Comparison of ENCODE assay signal across 1 mouse cellular context in the genomic region with DNA sequence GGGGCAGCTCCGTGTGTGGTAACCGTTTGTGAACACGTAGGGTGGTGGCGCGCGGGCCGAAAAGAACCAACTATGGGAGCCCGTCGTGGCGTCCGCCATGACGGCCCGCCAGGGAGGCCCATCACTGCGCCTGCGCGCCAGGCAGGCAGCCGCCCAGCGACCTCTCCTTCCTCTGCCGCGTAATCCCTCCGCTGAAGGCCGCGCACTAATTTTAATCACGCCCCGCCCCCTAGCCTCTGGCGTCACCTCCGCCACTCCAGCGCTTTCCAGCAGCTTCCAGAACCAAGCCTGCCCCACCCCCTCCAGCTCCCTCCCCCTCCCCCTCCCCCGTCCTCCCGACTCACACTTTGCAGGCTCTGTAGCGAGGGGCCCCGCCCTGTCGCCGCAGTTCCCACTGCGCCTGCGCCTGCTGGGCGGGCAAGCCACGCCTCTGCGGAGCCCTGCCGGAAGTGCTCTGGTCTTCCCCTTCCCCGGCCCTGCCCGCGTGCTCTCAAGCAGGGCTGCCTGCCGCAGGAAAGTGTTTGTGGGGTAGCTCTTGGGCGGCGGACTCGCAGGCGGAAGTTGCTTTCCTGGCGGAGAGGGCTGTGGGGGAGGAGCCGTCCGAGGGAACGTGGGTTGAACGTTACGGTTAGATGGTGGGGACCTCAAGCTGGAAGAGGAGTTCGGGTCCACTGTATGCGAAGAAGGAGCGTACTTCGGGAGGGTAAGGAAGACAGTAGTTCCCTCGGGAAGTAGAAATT.
A peak's percentile ranks its signal among the peaks of the same experiment; 100 is the strongest.
TF ChIP-seq lines count a peak whose summit lies in the region.

Gene Uspl1, plus strand, starts transcription at position 247 of the 740 bp plus-strand sequence.
Gene Hmgb1, minus strand, starts transcription at position 386 of the 740 bp plus-strand sequence.

TF ChIP-seq in MEL, 35 proteins besides CTCF, POLR2A, EP300 and RAD21 (continued from another document):
- TF ChIP-seq SIN3A (IDR thresholded peaks at IDR 0.05; ENCODE audit: low read length), result peak; percentile 96
- no peak for TF ChIP-seq GABPA (IDR thresholded peaks at IDR 0.05; ENCODE audit: low read depth, low read length)
- TF ChIP-seq MEF2A (IDR thresholded peaks at IDR 0.05; ENCODE audit: extremely low read depth, insufficient replicate concordance, low read depth, low read length, poor library complexity, severe bottlenecking), result no peak; the same call in 1 of the 2 replicates
- peak; percentile 98 for TF ChIP-seq MXI1 (IDR thresholded peaks at IDR 0.05; ENCODE audit: low read depth, low read length)
- no peak for TF ChIP-seq TAL1 (IDR thresholded peaks at IDR 0.05; ENCODE audit: low read length)
- TF ChIP-seq JUND (IDR thresholded peaks at IDR 0.05; ENCODE audit: low read depth, low read length), result no peak
- peak; percentile 92 for TF ChIP-seq UBTF (IDR thresholded peaks at IDR 0.05; ENCODE audit: borderline replicate concordance, insufficient read depth, low read depth, low read length)
- peak; percentile 91 for TF ChIP-seq TBP (IDR thresholded peaks at IDR 0.05; ENCODE audit: low read depth, low read length)
- TF ChIP-seq ZMIZ1 (IDR thresholded peaks at IDR 0.05; ENCODE audit: low read depth, low read length), result peak; percentile 94
- TF ChIP-seq CHD1 (IDR thresholded peaks at IDR 0.05; ENCODE audit: low read depth, low read length), result no peak; the same call in 1 of the 2 replicates
- no peak for TF ChIP-seq MYB (IDR thresholded peaks at IDR 0.05; ENCODE audit: low read depth, low read length)
- peak; percentile 38; the same call in 1 of the 2 replicates for TF ChIP-seq E2F4 (IDR thresholded peaks at IDR 0.05; ENCODE audit: borderline replicate concordance, low read depth, low read length)
- no peak for TF ChIP-seq ZKSCAN1 (IDR thresholded peaks at IDR 0.05; ENCODE audit: low read depth, low read length)
- TF ChIP-seq KAT2A (conservative IDR thresholded peaks at IDR 0.05; ENCODE audit: low read depth, low read length), result peak; percentile 85
- 0 out of 2 replicates have a peak, but pooled peaks have one; percentile 88 for TF ChIP-seq POLR2AphosphoS5 (IDR thresholded peaks at IDR 0.05; ENCODE audit: borderline replicate concordance, low read depth, low read length)
- peak; percentile 99 for TF ChIP-seq POLR2AphosphoS2 (IDR thresholded peaks at IDR 0.05; ENCODE audit: low read length)
- peak; percentile 95 for TF ChIP-seq MAZ (IDR thresholded peaks at IDR 0.05; ENCODE audit: low read depth, low read length)
- TF ChIP-seq MAX (IDR thresholded peaks at IDR 0.05; ENCODE audit: low read length), result peak; percentile 96
- TF ChIP-seq USF1 (IDR thresholded peaks at IDR 0.05; ENCODE audit: low read depth, low read length), result peak; percentile 50; the same call in 1 of the 2 replicates
- TF ChIP-seq GATA1 (IDR thresholded peaks at IDR 0.05; ENCODE audit: low read depth, low read length), result no peak
- TF ChIP-seq NRF1 (IDR thresholded peaks at IDR 0.05; ENCODE audit: insufficient read depth, low read depth, low read length, poor library complexity, severe bottlenecking), result peak; percentile 78
TF ChIP-seq in MEL: peak in this region for 22.
